Comparison of ENCODE assay signal across 18 mouse cellular contexts in genomic region chr13:23806422-23807052, GRCm38 (mm10). TPM values are rescaled to one million over a fixed set of nuclear protein-coding genes. Genes with fewer than 3 reads are reported as not detected.
DNase-seq lines count a peak whose midpoint lies in the region; ATAC-seq and TF ChIP-seq lines count a peak whose summit lies in the region.
"Had no signal": no experiment of that assay in that cellular context is flagged by ENCODE, and none has a peak within 500 bp of the region (broad histone marks: within the 10 kb centered on the region; RNA-seq: fewer than 3 reads in every experiment).

Slc17a2 (plus strand) TSS chr13:23806993.

- no peaks in the 10 kb centered on the region for H3K36me3 ChIP-seq in kidney, adult 2 months (ENCODE audit: control insufficient read depth, insufficient read depth, low read length)
- H3K36me3 ChIP-seq in kidney, embryonic 14.5 days (ENCODE audit: control insufficient read depth, insufficient read depth, low read length) = no peaks in the 10 kb centered on the region
- H3K36me3 ChIP-seq: embryonic facial prominence, embryonic 10.5 days; heart, embryonic 12.5 days; hindbrain, embryonic 15.5 days; limb, embryonic 12.5 days; midbrain, embryonic 12.5 days had no signal

- no peak for TF ChIP-seq POLR2A in kidney, adult 2 months (IDR thresholded peaks at IDR 0.05; ENCODE audit: low read depth, low read length)

- peaks cover 5% of the 10 kb centered on the region; the same call in 1 of the 2 replicates for H3K4me1 ChIP-seq in kidney, adult 2 months (ENCODE audit: control insufficient read depth, insufficient read depth, low read length)
- no peaks in the 10 kb centered on the region for H3K4me1 ChIP-seq in kidney, embryonic 14.5 days (ENCODE audit: control insufficient read depth, insufficient read depth, low read length)
- H3K4me1 ChIP-seq: hindbrain, embryonic 15.5 days; limb, embryonic 12.5 days; midbrain, embryonic 12.5 days had no signal

- H3K27ac ChIP-seq in kidney, adult 2 months (ENCODE audit: insufficient read depth, low read depth, low read length) = no peak within 1 kb of the TSS
- H3K27ac ChIP-seq in kidney, embryonic 14.5 days (ENCODE audit: low read depth, low read length) = no peak within 1 kb of the TSS
- H3K27ac ChIP-seq: embryonic facial prominence, embryonic 10.5 days; hindbrain, embryonic 15.5 days; limb, embryonic 12.5 days; midbrain, embryonic 12.5 days had no signal

- WGBS in kidney, adult 2 months = 53% methylated on average over 15 of the region's 15 CpGs
- 84% methylated on average over 15 of the region's 15 CpGs for whole genome bisulfite sequencing in kidney, embryonic 14.5 days

- DNase-seq in kidney, adult 2 months = peak; percentile 74
- DNase-seq in lung, postnatal 10 days = peak; percentile 22
- no peak for DNase-seq in lung, postnatal 25 days (ENCODE audit: low spot score)
- DNase-seq in kidney, postnatal 36 days = peak; percentile 34 to 65
- peak; percentile 73 for DNase-seq in yolk sac, embryonic 10.5 days (ENCODE audit: low spot score)
- no peak for DNase-seq in retina, postnatal 1 day
- no peak for DNase-seq in heart, adult 9 months (ENCODE audit: low spot score in 2 of 2)
- DNase-seq: cerebellum, adult 11 months; gastrocnemius, postnatal 36 days; thymus, postnatal 36 days had no signal

- no peaks in the 10 kb centered on the region for H3K9me3 ChIP-seq in kidney, embryonic 14.5 days (ENCODE audit: control insufficient read depth, low read length)
- H3K9me3 ChIP-seq: embryonic facial prominence, embryonic 10.5 days; heart, embryonic 12.5 days; hindbrain, embryonic 15.5 days; limb, embryonic 12.5 days; midbrain, embryonic 12.5 days had no signal

- H3K9ac ChIP-seq in kidney, embryonic 14.5 days (ENCODE audit: low read depth, low read length) = no peak within 1 kb of the TSS
- H3K9ac ChIP-seq: heart, embryonic 12.5 days; hindbrain, embryonic 15.5 days; limb, embryonic 12.5 days; midbrain, embryonic 12.5 days had no signal

- no peaks in the 10 kb centered on the region for H3K27me3 ChIP-seq in kidney, adult 2 months (replicated peaks; ENCODE audit: control insufficient read depth, insufficient read depth, low read length)
- H3K27me3 ChIP-seq in kidney, embryonic 14.5 days (ENCODE audit: control insufficient read depth, insufficient read depth, low read length) = no peaks in the 10 kb centered on the region
- H3K27me3 ChIP-seq: heart, embryonic 12.5 days; hindbrain, embryonic 15.5 days; limb, embryonic 12.5 days; midbrain, embryonic 12.5 days had no signal

- no peak within 1 kb of the TSS for H3K4me3 ChIP-seq in kidney, adult 2 months (ENCODE audit: insufficient read depth, low read depth, low read length)
- no peak within 1 kb of the TSS for H3K4me3 ChIP-seq in kidney, embryonic 14.5 days (ENCODE audit: low read length)
- H3K4me3 ChIP-seq: embryonic facial prominence, embryonic 10.5 days; heart, embryonic 12.5 days; hindbrain, embryonic 15.5 days; limb, embryonic 12.5 days; midbrain, embryonic 12.5 days had no signal

- ATAC-seq in kidney, embryonic 14.5 days (ENCODE audit: low FRiP score, low TSS enrichment) = no peak
- ATAC-seq: forebrain, embryonic 14.5 days had no signal

- no peak for TF ChIP-seq CTCF in kidney, adult 2 months (conservative IDR thresholded peaks at IDR 0.05; ENCODE audit: insufficient read depth, insufficient read length, low read depth, low read length)

- no peak within 1 kb of the TSS for H3K4me2 ChIP-seq in kidney, embryonic 14.5 days (replicated peaks; ENCODE audit: low read depth, low read length)
- H3K4me2 ChIP-seq: heart, embryonic 12.5 days; hindbrain, embryonic 15.5 days; limb, embryonic 12.5 days; midbrain, embryonic 12.5 days had no signal

RNA-seq across cellular contexts. Expression of gene Slc17a2, which starts in this region (rescaled TPM):
- polyA plus RNA-seq in kidney, adult 2 months (2012; rRNA removed) = 6.9 and 13.7 TPM in 2 replicates
- 0.07 and 0.12 TPM in 2 replicates for polyA plus RNA-seq in kidney, embryonic 14.5 days (2014; fragmentation: Nextera tagmentation; extraction: Ambion mirVana)
- polyA plus RNA-seq: brain, embryonic 14.5 days; embryonic facial prominence, embryonic 10.5 days; forebrain, embryonic 14.5 days; heart, embryonic 12.5 days; hindbrain, embryonic 15.5 days; limb, embryonic 12.5 days; midbrain, embryonic 12.5 days had no signal

Comparison
In these comparisons a context has a peak if more than half of its experiments do, and no peak if none do; other contexts are left out.
1. DNase-seq: peak in kidney, adult 2 months (single experiment), lung, postnatal 10 days (single experiment), kidney, postnatal 36 days (2 of 2) and yolk sac, embryonic 10.5 days (single experiment); none in lung, postnatal 25 days (single experiment), retina, postnatal 1 day (single experiment) and heart, adult 9 months (0 of 2).